Mouse (Mus musculus): ENCODE results near the gene Prickle4. TPM values are rescaled to one million over a fixed set of nuclear protein-coding genes. Genes with fewer than 3 reads are reported as not detected.
A peak's percentile ranks its signal among the peaks of the same experiment; 100 is the strongest.
"Not testable (repeated sequence)": the region's sequence is repeated elsewhere in the genome, so short reads cannot be mapped to it uniquely, and the experiment has no call there.

Gene Prickle4
- total RNA-seq, 2 experiments from 2014 or later = 7.3 to 7.5 TPM

- DNase-seq (ENCODE audit: low spot score in 2 of 2) = peak in 1 of 2 experiments; percentile 28
Observed at GRCm38 (mm10) chr17:47672311-47673111, 22.0 kb downstream of the Prickle4 start.

GRCm38 (mm10) chr17:47671988-47672310, 22.6 kb downstream of the Prickle4 start:
- no peak for DNase-seq (ENCODE audit: low spot score in 2 of 2)

- no peak for DNase-seq (ENCODE audit: low spot score in 2 of 2)
Observed at GRCm38 (mm10) chr17:47669166-47669565, 25.4 kb downstream of the Prickle4 start.

- no peak for DNase-seq (ENCODE audit: low spot score in 2 of 2)
Observed at GRCm38 (mm10) chr17:47664474-47664873, 30.1 kb downstream of the Prickle4 start.

GRCm38 (mm10) chr17:47663009-47663713, 31.4 kb downstream of the Prickle4 start:
- DNase-seq (ENCODE audit: low spot score in 2 of 2) = no peak

GRCm38 (mm10) chr17:47658741-47659243, 35.7 kb downstream of the Prickle4 start:
- no peak for DNase-seq (ENCODE audit: low spot score in 2 of 2)

- DNase-seq (ENCODE audit: low spot score in 2 of 2) = no peak
Observed at GRCm38 (mm10) chr17:47657901-47658300, 36.6 kb downstream of the Prickle4 start.

- no peak for DNase-seq (ENCODE audit: low spot score in 2 of 2)
Observed at GRCm38 (mm10) chr17:47655697-47656096, 38.8 kb downstream of the Prickle4 start.

- DNase-seq (ENCODE audit: low spot score in 2 of 2) = not testable (repeated sequence)
Observed at GRCm38 (mm10) chr17:47654346-47654745, 40.2 kb downstream of the Prickle4 start.

GRCm38 (mm10) chr17:47651953-47652352, 42.6 kb downstream of the Prickle4 start:
- no peak for DNase-seq (ENCODE audit: low spot score in 2 of 2)

- DNase-seq (ENCODE audit: low spot score in 2 of 2) = no peak
Observed at GRCm38 (mm10) chr17:47648966-47649365, 45.6 kb downstream of the Prickle4 start.

GRCm38 (mm10) chr17:47646683-47647082, 47.9 kb downstream of the Prickle4 start:
- DNase-seq (ENCODE audit: low spot score in 2 of 2) = peak; percentile 41 to 65

- DNase-seq (ENCODE audit: low spot score in 2 of 2) = no peak
Observed at GRCm38 (mm10) chr17:47642992-47643391, 51.5 kb downstream of the Prickle4 start.

Other genes with a start within 250 kb of the Prickle4 start
- gene Taf8, start 192.4 kb downstream of the Prickle4 start, total RNA-seq (2021) = 10 to 100 TPM; 14.8 to 16.4 TPM
- 10 to 100 TPM; 39.6 to 46.3 TPM for gene Ccnd3, start 189.7 kb downstream of the Prickle4 start, total RNA-seq (2021)
- 10 to 100 TPM; 17.7 to 21.0 TPM for gene Bysl, start 83.2 kb downstream of the Prickle4 start, total RNA-seq (2021)
- gene Med20, start 83.2 kb downstream of the Prickle4 start, total RNA-seq (2021) = 10 to 100 TPM; 26.3 to 32.3 TPM
- gene Gm20517, start 83.1 kb downstream of the Prickle4 start, total RNA-seq (2021) = 1 to 10 TPM; 6.1 to 6.6 TPM
- gene Usp49, start 64.0 kb downstream of the Prickle4 start, total RNA-seq (2021) = 10 to 100 TPM; 12.2 to 13.1 TPM
- 100 to 1,000 TPM; 225 to 243 TPM for gene Tomm6, start 6.3 kb downstream of the Prickle4 start, total RNA-seq (2021)
- 10 to 100 TPM; 22.2 to 27.6 TPM for gene Frs3, start 5.7 kb downstream of the Prickle4 start, total RNA-seq (2021)
- gene Gm21981, start 281 bp downstream of the Prickle4 start, total RNA-seq (2021) = 1 to 10 TPM; 2.4 to 2.7 TPM
- not detected for gene Pgc, start 32.1 kb upstream of the Prickle4 start, total RNA-seq (2021)
- gene Tfeb, start 42.3 kb upstream of the Prickle4 start, total RNA-seq (2021) = 10 to 100 TPM; 12.6 to 14.8 TPM
- 1 to 10 TPM; 1.4 to 1.8 TPM for gene Mdfi, start 140.0 kb upstream of the Prickle4 start, total RNA-seq (2021)
- gene Foxp4, start 229.9 kb upstream of the Prickle4 start, total RNA-seq (2021) = 10 to 100 TPM; 43.4 to 49.1 TPM

Measured in layer of hippocampus, postnatal 14 days (tissue).